Mouse (Mus musculus): ENCODE data around the gene Aoah. TPM values are rescaled to one million over a fixed set of nuclear protein-coding genes. Genes with fewer than 3 reads are reported as not detected.

Gene Aoah
- polyA plus RNA-seq, 1 experiment from 2014 or later: 1.3 TPM

GRCm38 (mm10) chr13:21013659-21014058 lies 219.7 kb downstream of the Aoah start:
- H3K9me3 ChIP-seq (ENCODE audit: control insufficient read depth, low read length): no peaks in the 10 kb centered on the region
- ATAC-seq: no peak
- H3K36me3 ChIP-seq (ENCODE audit: control insufficient read depth, insufficient read depth, low read length): no peaks in the 10 kb centered on the region
- no peak overlapping the region for H3K27ac ChIP-seq (ENCODE audit: low read length)
- no peak overlapping the region for H3K4me3 ChIP-seq (ENCODE audit: low read length)
- H3K9ac ChIP-seq (ENCODE audit: low read depth, low read length): no peak overlapping the region
- no peaks in the 10 kb centered on the region for H3K4me1 ChIP-seq (ENCODE audit: control insufficient read depth, insufficient read depth, low read length)
- 75% methylated on average over 3 of the region's 3 CpGs for WGBS
- H3K27me3 ChIP-seq (replicated peaks; ENCODE audit: control insufficient read depth, insufficient read depth, low read length): no peaks in the 10 kb centered on the region
- no peak overlapping the region for H3K4me2 ChIP-seq (ENCODE audit: low read depth, low read length)

GRCm38 (mm10) chr13:21024831-21025230 lies 230.9 kb downstream of the Aoah start:
- Histone ChIP-seq H3K4me2 (ENCODE audit: low read depth, low read length) (no peak overlapping the region), H3K4me3 (ENCODE audit: low read length) (no peak overlapping the region), H3K9me3 (ENCODE audit: control insufficient read depth, low read length) (no peaks in the 10 kb centered on the region), H3K9ac (ENCODE audit: low read depth, low read length) (no peak overlapping the region), H3K4me1 (ENCODE audit: control insufficient read depth, insufficient read depth, low read length) (no peaks in the 10 kb centered on the region), H3K36me3 (ENCODE audit: control insufficient read depth, insufficient read depth, low read length) (no peaks in the 10 kb centered on the region), H3K27ac (ENCODE audit: low read length) (no peak overlapping the region), H3K27me3 (replicated peaks; ENCODE audit: control insufficient read depth, insufficient read depth, low read length) (no peaks in the 10 kb centered on the region)
- ATAC-seq: no peak
- 81% methylated on average over 5 of the region's 5 CpGs for WGBS

- H3K4me2 ChIP-seq (ENCODE audit: low read depth, low read length): no peak overlapping the region
These were observed 239.3 kb downstream of the Aoah start for GRCm38 (mm10) chr13:21033176-21033575.

GRCm38 (mm10) chr13:21035011-21035410 lies 241.1 kb downstream of the Aoah start:
- H3K4me3 ChIP-seq (ENCODE audit: low read length): no peak overlapping the region
- no peak overlapping the region for H3K9ac ChIP-seq (ENCODE audit: low read depth, low read length)
- H3K9me3 ChIP-seq (ENCODE audit: control insufficient read depth, low read length): no peaks in the 10 kb centered on the region
- no peak overlapping the region for H3K4me2 ChIP-seq (ENCODE audit: low read depth, low read length)
- WGBS: 72% methylated on average over 3 of the region's 3 CpGs
- H3K36me3 ChIP-seq (ENCODE audit: control insufficient read depth, insufficient read depth, low read length): no peaks in the 10 kb centered on the region
- no peak overlapping the region for H3K27ac ChIP-seq (ENCODE audit: low read length)
- H3K4me1 ChIP-seq (ENCODE audit: control insufficient read depth, insufficient read depth, low read length): no peaks in the 10 kb centered on the region
- no peaks in the 10 kb centered on the region for H3K27me3 ChIP-seq (replicated peaks; ENCODE audit: control insufficient read depth, insufficient read depth, low read length)
- ATAC-seq: no peak

More at GRCm38 (mm10) chr13:21033176-21033575, 239.3 kb downstream of the Aoah start:
- Histone ChIP-seq H3K4me3 (ENCODE audit: low read length) (no peak overlapping the region), H3K9ac (ENCODE audit: low read depth, low read length) (no peak overlapping the region), H3K27me3 (replicated peaks; ENCODE audit: control insufficient read depth, insufficient read depth, low read length) (no peaks in the 10 kb centered on the region), H3K9me3 (ENCODE audit: control insufficient read depth, low read length) (no peaks in the 10 kb centered on the region), H3K27ac (ENCODE audit: low read length) (no peak overlapping the region), H3K4me1 (ENCODE audit: control insufficient read depth, insufficient read depth, low read length) (no peaks in the 10 kb centered on the region), H3K36me3 (ENCODE audit: control insufficient read depth, insufficient read depth, low read length) (no peaks in the 10 kb centered on the region)
- ATAC-seq: no peak
- WGBS: 56% methylated on average over 3 of the region's 3 CpGs

- H3K9me3 ChIP-seq (ENCODE audit: control insufficient read depth, low read length): no peaks in the 10 kb centered on the region
- no peaks in the 10 kb centered on the region for H3K4me1 ChIP-seq (ENCODE audit: control insufficient read depth, insufficient read depth, low read length)
- H3K36me3 ChIP-seq (ENCODE audit: control insufficient read depth, insufficient read depth, low read length): no peaks in the 10 kb centered on the region
- ATAC-seq: no peak
- no peak overlapping the region for H3K4me3 ChIP-seq (ENCODE audit: low read length)
- no peaks in the 10 kb centered on the region for H3K27me3 ChIP-seq (replicated peaks; ENCODE audit: control insufficient read depth, insufficient read depth, low read length)
- H3K9ac ChIP-seq (ENCODE audit: low read depth, low read length): no peak overlapping the region
- no peak overlapping the region for H3K27ac ChIP-seq (ENCODE audit: low read length)
- H3K4me2 ChIP-seq (ENCODE audit: low read depth, low read length): no peak overlapping the region
These were observed 242.1 kb downstream of the Aoah start for GRCm38 (mm10) chr13:21035981-21036380.

GRCm38 (mm10) chr13:21040589-21041199 lies 246.8 kb downstream of the Aoah start:
- Histone ChIP-seq H3K9ac (ENCODE audit: low read depth, low read length) (no peak overlapping the region), H3K27me3 (replicated peaks; ENCODE audit: control insufficient read depth, insufficient read depth, low read length) (no peaks in the 10 kb centered on the region), H3K4me2 (ENCODE audit: low read depth, low read length) (no peak overlapping the region), H3K27ac (ENCODE audit: low read length) (no peak overlapping the region), H3K4me3 (ENCODE audit: low read length) (no peak overlapping the region), H3K4me1 (ENCODE audit: control insufficient read depth, insufficient read depth, low read length) (no peaks in the 10 kb centered on the region), H3K9me3 (ENCODE audit: control insufficient read depth, low read length) (no peaks in the 10 kb centered on the region), H3K36me3 (ENCODE audit: control insufficient read depth, insufficient read depth, low read length) (no peaks in the 10 kb centered on the region)
- 84% methylated on average over 2 of the region's 2 CpGs for WGBS
- no peak for ATAC-seq

- Histone ChIP-seq H3K9ac (ENCODE audit: low read depth, low read length) (no peak overlapping the region), H3K27me3 (replicated peaks; ENCODE audit: control insufficient read depth, insufficient read depth, low read length) (no peaks in the 10 kb centered on the region), H3K4me1 (ENCODE audit: control insufficient read depth, insufficient read depth, low read length) (no peaks in the 10 kb centered on the region), H3K36me3 (ENCODE audit: control insufficient read depth, insufficient read depth, low read length) (no peaks in the 10 kb centered on the region), H3K4me3 (ENCODE audit: low read length) (no peak overlapping the region), H3K4me2 (ENCODE audit: low read depth, low read length) (no peak overlapping the region), H3K27ac (ENCODE audit: low read length) (no peak overlapping the region), H3K9me3 (ENCODE audit: control insufficient read depth, low read length) (no peaks in the 10 kb centered on the region)
- 20% methylated on average over 1 of the region's 1 CpGs for WGBS
- no peak for ATAC-seq
These were observed 256.2 kb downstream of the Aoah start for GRCm38 (mm10) chr13:21050118-21050517.

GRCm38 (mm10) chr13:21066021-21066420 lies 272.1 kb downstream of the Aoah start:
- H3K36me3 ChIP-seq (ENCODE audit: control insufficient read depth, insufficient read depth, low read length): no peaks in the 10 kb centered on the region
- H3K9me3 ChIP-seq (ENCODE audit: control insufficient read depth, low read length): no peaks in the 10 kb centered on the region
- no peak for ATAC-seq
- no peaks in the 10 kb centered on the region for H3K4me1 ChIP-seq (ENCODE audit: control insufficient read depth, insufficient read depth, low read length)
- no peak overlapping the region for H3K27ac ChIP-seq (ENCODE audit: low read length)
- WGBS: 88% methylated on average over 2 of the region's 2 CpGs
- H3K4me3 ChIP-seq (ENCODE audit: low read length): no peak overlapping the region
- no peaks in the 10 kb centered on the region for H3K27me3 ChIP-seq (replicated peaks; ENCODE audit: control insufficient read depth, insufficient read depth, low read length)
- H3K4me2 ChIP-seq (ENCODE audit: low read depth, low read length): no peak overlapping the region
- H3K9ac ChIP-seq (ENCODE audit: low read depth, low read length): no peak overlapping the region

- H3K9ac ChIP-seq (ENCODE audit: low read depth, low read length): no peak within 1 kb of the TSS
- H3K27me3 ChIP-seq (replicated peaks; ENCODE audit: control insufficient read depth, insufficient read depth, low read length): no peaks in the 10 kb centered on the region
- no peak within 1 kb of the TSS for H3K4me2 ChIP-seq (ENCODE audit: low read depth, low read length)
- H3K9me3 ChIP-seq (ENCODE audit: control insufficient read depth, low read length): no peaks in the 10 kb centered on the region
- H3K27ac ChIP-seq (ENCODE audit: low read length): no peak within 1 kb of the TSS
- no peak for ATAC-seq
- no peaks in the 10 kb centered on the region for H3K4me1 ChIP-seq (ENCODE audit: control insufficient read depth, insufficient read depth, low read length)
- WGBS: 73% methylated on average over 3 of the region's 3 CpGs
- H3K4me3 ChIP-seq (ENCODE audit: low read length): no peak within 1 kb of the TSS
- no peaks in the 10 kb centered on the region for H3K36me3 ChIP-seq (ENCODE audit: control insufficient read depth, insufficient read depth, low read length)
These were observed 280.9 kb downstream of the Aoah start, which contains the start of gene Olfr1370 for GRCm38 (mm10) chr13:21074847-21075246. Gene Olfr1370 (minus strand): TSS chr13:21074947.

- 70% methylated on average over 2 of the region's 2 CpGs for WGBS
- no peak for ATAC-seq
These were observed 288.8 kb downstream of the Aoah start for GRCm38 (mm10) chr13:21082686-21083085.

More at GRCm38 (mm10) chr13:21082686-21083085, 288.8 kb downstream of the Aoah start:
- Histone ChIP-seq H3K4me1 (ENCODE audit: control insufficient read depth, insufficient read depth, low read length) (no peaks in the 10 kb centered on the region), H3K27ac (ENCODE audit: low read length) (no peak overlapping the region), H3K9ac (ENCODE audit: low read depth, low read length) (no peak overlapping the region), H3K9me3 (ENCODE audit: control insufficient read depth, low read length) (no peaks in the 10 kb centered on the region), H3K4me3 (ENCODE audit: low read length) (no peak overlapping the region), H3K4me2 (ENCODE audit: low read depth, low read length) (no peak overlapping the region), H3K36me3 (ENCODE audit: control insufficient read depth, insufficient read depth, low read length) (no peaks in the 10 kb centered on the region), H3K27me3 (replicated peaks; ENCODE audit: control insufficient read depth, insufficient read depth, low read length) (no peaks in the 10 kb centered on the region)
